Comparison of ENCODE assay signal across 13 mouse cellular contexts in the genomic region with DNA sequence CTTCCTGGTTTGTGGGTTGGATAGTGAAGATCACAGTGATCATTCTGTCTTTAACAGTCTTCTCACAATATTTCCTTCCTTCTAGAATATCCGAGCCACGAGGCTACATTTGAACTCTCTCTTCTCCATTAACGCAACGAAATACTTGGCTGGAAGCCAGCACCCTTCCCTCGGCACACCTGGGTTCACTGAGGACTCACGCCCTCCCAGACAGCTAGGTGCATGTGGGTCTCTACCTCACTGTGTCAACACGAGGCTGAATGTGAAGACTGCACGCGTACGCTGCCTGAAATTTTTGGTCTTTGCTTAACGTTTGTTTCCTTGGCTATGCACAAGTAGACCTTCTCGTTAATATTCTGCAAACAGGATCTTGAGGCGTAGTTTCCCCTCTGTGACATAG. TPM values are rescaled to one million over a fixed set of nuclear protein-coding genes. Genes with fewer than 3 reads are reported as not detected.
"Had no signal": no experiment of that assay in that cellular context is flagged by ENCODE, and none has a peak within 500 bp of the region (broad histone marks: within the 10 kb centered on the region; RNA-seq: fewer than 3 reads in every experiment).

No protein-coding gene starts in this region.

- H3K4me1 ChIP-seq: limb, embryonic 10.5 days; liver, embryonic 15.5 days; midbrain, embryonic 13.5 days had no signal

- H3K27me3 ChIP-seq: liver, embryonic 15.5 days; midbrain, embryonic 13.5 days had no signal

- DNase-seq: kidney, adult 9 months; kidney, postnatal 36 days; lung, postnatal 36 days; right cerebral cortex, postnatal 14 days; thymus, adult 18-20 months; thymus, postnatal 14 days had no signal

- ATAC-seq: lung, postnatal 0 days; midbrain, embryonic 13.5 days had no signal

- H3K36me3 ChIP-seq: limb, embryonic 10.5 days; liver, embryonic 15.5 days; midbrain, embryonic 13.5 days had no signal

- H3K27ac ChIP-seq: kidney, postnatal 0 days; limb, embryonic 10.5 days; liver, embryonic 15.5 days; midbrain, embryonic 13.5 days had no signal

- H3K4me2 ChIP-seq: liver, embryonic 11.5 days; liver, embryonic 15.5 days; midbrain, embryonic 13.5 days had no signal

- H3K9me3 ChIP-seq: limb, embryonic 10.5 days; liver, embryonic 15.5 days; midbrain, embryonic 13.5 days had no signal

- H3K4me3 ChIP-seq: limb, embryonic 10.5 days; liver, embryonic 15.5 days; midbrain, embryonic 13.5 days had no signal

- H3K9ac ChIP-seq: liver, embryonic 15.5 days; midbrain, embryonic 13.5 days had no signal

RNA-seq across cellular contexts. Expression of gene Sh3bgr, which starts 28.2 kb away (rescaled TPM):
- total RNA-seq: megakaryocyte progenitor cell, adult 5-6 weeks had no signal
